Mouse (Mus musculus) MEL (cell line): ENCODE data around the gene Tom1l2.

Experiments used
- CTCF ChIP-seq, 3 experiments: IDR thresholded peaks in 2 of 3; conservative IDR thresholded peaks in 1 of 3; 2 replicates each; pipeline ENCODE4 v1.5.1; 2011 to 2012; ENCODE audit warnings: low read length in 3 of 3, low read depth in 2 of 3, mild to moderate bottlenecking in 2 of 3, improper control_type of control experiment in 1 of 3, inconsistent platforms in 1 of 3, mixed read lengths in 1 of 3, moderate library complexity in 1 of 3; ENCODE audit not compliant: control insufficient read depth in 1 of 3, insufficient read depth in 1 of 3, poor library complexity in 1 of 3, severe bottlenecking in 1 of 3
- GABPA ChIP-seq: IDR thresholded peaks from 2 replicates; pipeline ENCODE4 v1.6.1; 2012; ENCODE audit warnings: low read depth, mild to moderate bottlenecking, inconsistent platforms, low read length, improper control_type of control experiment, moderate library complexity
- MXI1 ChIP-seq: IDR thresholded peaks from 2 replicates; pipeline ENCODE4 v1.6.1; 2011; ENCODE audit warnings: mild to moderate bottlenecking, low read depth, low read length, improper control_type of control experiment
- MYC ChIP-seq: IDR thresholded peaks from 2 replicates; pipeline ENCODE4 v1.6.1; 2011; ENCODE audit warnings: low read depth, mild to moderate bottlenecking, low read length, improper control_type of control experiment, moderate library complexity
- POLR2A ChIP-seq, 2 experiments: IDR thresholded peaks; 2 replicates each; pipeline ENCODE4 v1.6.1; 2011 to 2012; ENCODE audit warnings: low read length in 2 of 2, mild to moderate bottlenecking in 2 of 2, control low read depth in 1 of 2, improper control_type of control experiment in 1 of 2, low read depth in 1 of 2, moderate library complexity in 1 of 2; ENCODE audit not compliant: control insufficient read depth in 1 of 2, insufficient read depth in 1 of 2, poor library complexity in 1 of 2
- TBP ChIP-seq: IDR thresholded peaks from 2 replicates; pipeline ENCODE4 v1.8.0; 2011; ENCODE audit warnings: low read depth, low read length, improper control_type of control experiment

DNA sequence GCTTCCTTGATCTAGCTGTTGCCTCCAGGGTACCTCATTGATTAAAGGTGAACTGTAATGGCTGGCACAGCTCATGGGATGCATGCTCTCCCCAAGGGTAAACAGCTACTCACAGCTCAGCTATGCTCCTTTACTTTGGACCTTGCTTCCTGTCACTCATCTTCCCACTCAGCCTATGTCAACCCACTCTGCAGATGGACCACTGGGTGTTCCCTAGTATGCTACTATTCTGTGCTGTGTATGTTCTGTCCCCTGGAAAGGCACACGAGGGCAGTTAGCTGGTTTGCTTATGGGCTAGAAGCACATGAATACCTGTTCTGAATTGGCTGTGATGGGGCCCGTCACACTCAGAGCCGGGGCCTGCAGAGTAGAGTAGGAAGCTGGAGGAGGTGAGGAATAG lies 92.0 kb downstream of the Tom1l2 start:
- TF ChIP-seq GABPA, result no peak
- no peak for TF ChIP-seq TBP
- TF ChIP-seq CTCF (IDR thresholded peaks at IDR 0.05 in 2 of 3, conservative IDR thresholded peaks at IDR 0.05 in 1 of 3; ENCODE audit: control insufficient read depth in 1 of 3, insufficient read depth in 1 of 3, low read depth in 2 of 3, low read length in 3 of 3, poor library complexity in 1 of 3, severe bottlenecking in 1 of 3), result no peak
- no peak for TF ChIP-seq POLR2A (IDR thresholded peaks at IDR 0.05; ENCODE audit: control insufficient read depth in 1 of 2, insufficient read depth in 1 of 2, low read depth in 1 of 2, low read length in 2 of 2, poor library complexity in 1 of 2)
- no peak for TF ChIP-seq MXI1
- no peak for TF ChIP-seq MYC
